Mouse (Mus musculus) hindbrain, embryonic 15.5 days (tissue): ENCODE measurements around the gene Csf2rb. TPM values are rescaled to one million over a fixed set of nuclear protein-coding genes. Genes with fewer than 3 reads are reported as not detected.

Experiments
- ATAC-seq: fragments of 200-750 bp; cut with Nextera tagmentation; 2 replicates; pipeline ENCODE4 v1.8.0; 2017; ENCODE audit warnings: low read depth, moderate number of reproducible peaks, moderate TSS enrichment; ENCODE audit not compliant: low FRiP score
- H3K27ac ChIP-seq: fragments of 300-500 bp; sonication (generic); replicated peaks from 2 replicates; pipeline ENCODE4 v1.5.1; 2015; ENCODE audit warnings: mild to moderate bottlenecking, inconsistent platforms
- H3K27me3 ChIP-seq: fragments of 300-500 bp; sonication (generic); 2 replicates; pipeline ENCODE4 v1.6.1; 2015; ENCODE audit warnings: control low read depth, inconsistent platforms
- H3K36me3 ChIP-seq: fragments of 300-500 bp; sonication (generic); 2 replicates; pipeline ENCODE4 v1.6.1; 2015; ENCODE audit warnings: control low read depth, inconsistent platforms
- H3K4me1 ChIP-seq: fragments of 300-500 bp; sonication (generic); replicated peaks from 2 replicates; pipeline ENCODE4 v1.6.1; 2015; ENCODE audit warnings: control low read depth, inconsistent platforms
- H3K4me2 ChIP-seq: fragments of 300-500 bp; sonication (generic); 2 replicates; pipeline ENCODE4 v1.6.1; 2015; ENCODE audit warnings: moderate library complexity, mild to moderate bottlenecking, inconsistent platforms
- H3K4me3 ChIP-seq: fragments of 300-500 bp; sonication (generic); 2 replicates; pipeline ENCODE4 v1.5.1; 2015; ENCODE audit warnings: mild to moderate bottlenecking, inconsistent platforms
- H3K9ac ChIP-seq: fragments of 300-500 bp; sonication (generic); 2 replicates; pipeline ENCODE4 v1.6.1; 2015; ENCODE audit warnings: inconsistent platforms
- H3K9me3 ChIP-seq: fragments of 300-500 bp; sonication (generic); 2 replicates; pipeline ENCODE4 v1.6.1; 2016; ENCODE audit warnings: control low read depth, inconsistent platforms
- WGBS: fragments of 180-500 bp; shearing (Covaris S2); methylation state at CpG from one replicate; pipeline ENCODE4 v1.1.7; 2015; 5-methylcytosine and 5-hydroxymethylcytosine counted together
- polyA plus RNA-seq: library from polyadenylated mRNA; unstranded; fragments of >200 nt; fragmentation: Nextera tagmentation; extraction: Ambion mirVana; gene quantifications from 2 replicates; pipeline ENCODE4 v1.2.1, GENCODE M21; 2015

Gene Csf2rb
- polyA plus RNA-seq, 1 experiment from 2014 or later: 0.60 TPM

DNA sequence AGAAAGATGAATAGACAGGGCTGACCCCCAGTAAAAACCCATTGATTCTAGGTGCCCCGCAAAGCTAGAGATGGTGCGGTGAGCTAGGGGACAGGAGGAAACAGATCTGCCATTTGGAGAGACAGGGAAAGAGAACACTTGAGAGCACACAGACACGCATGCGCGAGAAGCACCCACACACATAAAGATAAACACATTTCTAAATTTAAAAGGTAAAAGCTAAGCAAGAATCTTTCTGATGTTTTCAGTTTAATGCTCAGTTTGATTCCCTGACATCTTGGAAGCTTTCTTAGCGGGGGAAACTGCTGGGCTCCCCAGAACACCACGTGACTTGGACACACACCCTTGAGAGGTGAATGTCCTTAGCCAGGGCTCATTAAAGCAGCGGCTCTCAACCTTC, 41.3 kb downstream of the Csf2rb start:
- Histone ChIP-seq H3K27me3 (peaks cover 5% of the 10 kb centered on the region), H3K4me3 (no peak overlapping the region), H3K4me1 (no peaks in the 10 kb centered on the region), H3K4me2 (no peak overlapping the region), H3K36me3 (no peaks in the 10 kb centered on the region), H3K9ac (no peak overlapping the region), H3K9me3 (0 out of 2 replicates have a peak, but pooled peaks cover 5% of the 10 kb centered on the region), H3K27ac (no peak overlapping the region)
- 82% methylated on average over 8 of the region's 8 CpGs for WGBS
- no peak for ATAC-seq

DNA sequence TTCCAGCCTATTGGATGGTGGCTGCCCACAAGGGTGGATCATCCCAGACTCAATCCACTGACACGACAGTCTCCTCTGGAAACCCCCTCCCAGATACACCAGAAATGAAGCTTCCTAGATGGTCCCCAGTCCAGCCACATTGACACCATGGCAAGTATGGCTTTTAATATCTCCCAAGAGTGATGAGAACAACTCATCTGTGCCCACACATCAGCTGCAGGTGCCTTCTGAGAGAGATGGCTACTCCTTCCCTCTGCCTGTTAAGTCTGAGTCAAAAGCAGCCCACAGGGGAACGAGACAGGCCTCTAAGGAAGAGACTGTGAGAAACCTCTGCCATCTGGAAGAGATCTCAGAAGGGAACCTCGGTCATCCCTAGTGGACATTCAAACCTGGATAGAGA, 42.3 kb downstream of the Csf2rb start:
- no peak for ATAC-seq
- Histone ChIP-seq H3K4me3 (no peak overlapping the region), H3K27ac (no peak overlapping the region), H3K9me3 (0 out of 2 replicates have a peak, but pooled peaks cover under 1% of the 10 kb centered on the region), H3K9ac (no peak overlapping the region), H3K36me3 (no peaks in the 10 kb centered on the region), H3K4me1 (no peaks in the 10 kb centered on the region), H3K4me2 (no peak overlapping the region), H3K27me3 (peaks cover 5% of the 10 kb centered on the region)
- 74% methylated on average over 3 of the region's 3 CpGs for WGBS

DNA sequence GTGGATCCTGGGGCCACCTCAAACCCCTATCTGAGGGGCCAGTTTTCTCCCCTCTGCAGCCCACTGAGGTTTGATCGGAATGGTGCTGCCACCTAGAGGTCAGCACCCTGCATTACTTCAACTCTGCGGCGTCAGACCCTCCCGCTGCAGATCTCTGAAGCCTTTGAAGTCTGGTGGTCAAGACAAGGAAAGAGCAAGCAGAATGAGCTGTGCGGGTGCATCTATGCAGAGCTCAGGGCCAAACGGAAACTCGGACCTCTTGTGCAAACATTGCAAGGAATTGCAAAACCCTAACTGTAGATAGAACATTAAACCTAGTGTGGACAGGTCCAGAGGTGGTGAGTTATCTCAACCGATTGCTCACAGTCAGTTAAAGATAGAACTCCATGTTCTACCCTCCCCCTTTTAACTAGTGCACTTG, 43.4 kb downstream of the Csf2rb start:
- Histone ChIP-seq H3K27ac (no peak overlapping the region), H3K36me3 (no peaks in the 10 kb centered on the region), H3K9ac (no peak overlapping the region), H3K4me2 (no peak overlapping the region), H3K4me3 (no peak overlapping the region), H3K4me1 (no peaks in the 10 kb centered on the region), H3K27me3 (peaks cover 5% of the 10 kb centered on the region; the same call in 1 of the 2 replicates), H3K9me3 (no peaks in the 10 kb centered on the region)
- no peak for ATAC-seq
- WGBS: 14% methylated on average over 8 of the region's 8 CpGs

DNA sequence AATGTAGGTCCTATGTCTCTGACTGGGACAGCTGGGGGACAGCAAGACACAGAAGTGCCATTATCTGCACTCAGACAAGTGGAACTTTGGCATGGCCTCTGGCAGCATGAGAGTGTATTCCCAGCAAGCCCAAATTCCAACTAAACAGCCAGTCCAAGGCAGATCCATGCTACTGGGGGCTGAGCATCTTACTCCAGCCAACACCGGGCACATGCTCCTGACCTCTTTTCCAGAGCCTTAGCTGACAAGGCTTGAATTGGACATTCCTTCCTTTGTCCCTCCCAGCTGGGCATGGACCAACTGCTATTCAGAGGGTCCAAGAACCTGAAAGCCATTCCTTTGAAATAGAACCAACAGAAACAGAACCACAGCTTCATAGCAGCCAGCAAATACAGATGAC, 44.1 kb downstream of the Csf2rb start:
- ATAC-seq: peak; percentile 74; the same call in 1 of the 2 replicates
- WGBS: 48% methylated on average over 1 of the region's 1 CpGs

DNA sequence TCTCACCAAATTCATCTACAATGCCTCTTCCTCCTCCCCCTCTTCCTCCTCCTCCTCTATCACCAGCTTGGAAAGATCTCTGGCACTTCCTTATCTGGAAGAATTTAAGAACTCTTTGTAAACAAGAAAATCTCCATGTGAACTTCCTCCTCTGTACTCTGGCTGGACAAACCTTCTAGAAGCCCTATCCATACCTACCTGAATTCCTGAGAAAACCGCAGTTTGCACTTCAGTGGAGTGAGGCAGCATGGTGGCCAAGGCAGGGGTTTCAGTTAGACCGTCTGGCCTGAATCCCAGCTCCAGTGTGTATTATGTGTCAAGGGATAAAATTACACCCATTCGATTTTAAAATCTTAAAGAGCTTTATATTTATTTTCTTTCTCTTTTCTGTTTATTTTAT, 47.2 kb downstream of the Csf2rb start:
- H3K4me3 ChIP-seq: no peak overlapping the region
- H3K27me3 ChIP-seq: peaks cover 5% of the 10 kb centered on the region; the same call in 1 of the 2 replicates
- ATAC-seq: no peak
- H3K4me1 ChIP-seq: peaks cover 3% of the 10 kb centered on the region; the same call in 1 of the 2 replicates
- WGBS: 76% methylated on average over 3 of the region's 3 CpGs
- no peak overlapping the region for H3K4me2 ChIP-seq
- no peaks in the 10 kb centered on the region for H3K36me3 ChIP-seq
- H3K9ac ChIP-seq: no peak overlapping the region
- H3K27ac ChIP-seq: no peak overlapping the region
- H3K9me3 ChIP-seq: no peaks in the 10 kb centered on the region

More for the DNA sequence above, 44.1 kb downstream of the Csf2rb start:
- H3K27ac ChIP-seq: no peak overlapping the region
- no peaks in the 10 kb centered on the region for H3K9me3 ChIP-seq
- no peak overlapping the region for H3K4me2 ChIP-seq
- peaks cover 3% of the 10 kb centered on the region; the same call in 1 of the 2 replicates for H3K4me1 ChIP-seq
- no peak overlapping the region for H3K4me3 ChIP-seq
- H3K36me3 ChIP-seq: no peaks in the 10 kb centered on the region
- H3K9ac ChIP-seq: no peak overlapping the region
- H3K27me3 ChIP-seq: peaks cover 5% of the 10 kb centered on the region; the same call in 1 of the 2 replicates

DNA sequence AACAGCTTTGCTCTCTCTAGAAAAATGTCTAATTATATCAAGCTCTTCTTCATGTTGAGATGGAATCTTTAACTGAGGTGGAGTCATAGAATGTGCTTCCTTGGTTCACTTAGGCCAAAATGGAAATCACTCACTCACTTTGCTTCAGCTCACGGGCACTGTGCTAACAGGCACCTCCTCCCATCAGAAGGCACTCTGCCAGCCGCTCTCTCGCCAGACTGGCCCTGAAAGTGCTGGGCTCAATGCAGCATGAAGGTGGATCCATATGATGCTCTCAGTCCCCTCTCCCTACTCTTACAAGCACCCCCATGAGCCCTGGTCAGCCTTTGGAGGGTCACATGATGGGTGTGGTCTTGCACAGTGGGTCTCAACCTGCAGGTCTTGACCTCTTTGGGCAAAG, 48.7 kb downstream of the Csf2rb start:
- H3K4me1 ChIP-seq: peaks cover 3% of the 10 kb centered on the region; the same call in 1 of the 2 replicates
- no peak overlapping the region for H3K4me2 ChIP-seq
- 69% methylated on average over 3 of the region's 3 CpGs for WGBS
- no peak overlapping the region for H3K27ac ChIP-seq
- H3K36me3 ChIP-seq: no peaks in the 10 kb centered on the region
- no peak overlapping the region for H3K9ac ChIP-seq
- no peaks in the 10 kb centered on the region for H3K9me3 ChIP-seq
- ATAC-seq: no peak
- H3K27me3 ChIP-seq: no peaks in the 10 kb centered on the region
- H3K4me3 ChIP-seq: no peak overlapping the region

DNA sequence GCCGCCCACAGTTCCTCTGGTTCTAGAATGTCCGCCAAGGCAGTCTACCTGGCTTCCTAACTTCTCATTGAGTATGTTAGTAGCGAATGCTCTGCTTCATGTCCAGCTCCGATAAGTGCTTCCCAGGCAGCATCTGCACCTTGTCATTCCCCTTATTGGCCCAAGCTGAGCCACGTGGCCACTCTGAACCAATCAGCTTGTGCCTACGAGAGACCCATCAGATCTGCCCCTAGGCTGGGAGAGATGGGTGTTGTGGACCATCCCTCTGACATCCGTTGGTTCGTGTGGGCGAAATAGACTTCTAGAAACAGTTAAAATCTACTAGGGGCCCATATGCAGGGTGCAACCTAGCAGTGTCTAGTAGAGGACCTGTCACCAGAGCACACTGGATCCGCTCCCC, 52.3 kb downstream of the Csf2rb start:
- WGBS: 90% methylated on average over 10 of the region's 10 CpGs
- no peak overlapping the region for H3K4me3 ChIP-seq
- no peak overlapping the region for H3K4me2 ChIP-seq
- no peaks in the 10 kb centered on the region for H3K36me3 ChIP-seq
- H3K27ac ChIP-seq: no peak overlapping the region
- H3K4me1 ChIP-seq: peaks cover 3% of the 10 kb centered on the region; the same call in 1 of the 2 replicates
- no peak overlapping the region for H3K9ac ChIP-seq
- ATAC-seq: no peak
- no peaks in the 10 kb centered on the region for H3K9me3 ChIP-seq
- no peaks in the 10 kb centered on the region for H3K27me3 ChIP-seq

DNA sequence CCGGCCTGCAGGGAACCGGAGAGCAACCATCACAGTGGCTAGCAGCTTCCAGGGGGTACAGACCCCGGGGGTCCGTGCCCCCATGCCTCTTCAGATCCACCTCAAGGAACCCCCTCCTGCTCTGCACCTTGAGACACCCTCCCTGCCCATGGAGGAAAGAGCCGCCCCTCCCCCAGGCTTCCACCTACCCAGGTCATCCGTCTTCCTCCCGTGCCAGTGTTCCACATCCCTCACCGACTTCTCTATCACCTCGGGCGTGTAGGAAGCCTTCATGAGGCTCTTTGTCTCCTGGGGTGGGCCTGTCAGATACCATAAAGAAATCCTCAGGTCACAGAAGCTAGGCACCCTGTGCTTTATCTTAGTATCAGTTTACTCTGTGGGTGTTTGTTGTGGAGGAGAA, 53.0 kb downstream of the Csf2rb start:
- Histone ChIP-seq H3K9ac (no peak overlapping the region), H3K4me3 (no peak overlapping the region), H3K9me3 (no peaks in the 10 kb centered on the region), H3K27me3 (no peaks in the 10 kb centered on the region), H3K36me3 (no peaks in the 10 kb centered on the region), H3K27ac (no peak overlapping the region), H3K4me2 (no peak overlapping the region), H3K4me1 (peaks cover 3% of the 10 kb centered on the region; the same call in 1 of the 2 replicates)
- WGBS: 82% methylated on average over 10 of the region's 10 CpGs
- no peak for ATAC-seq

DNA sequence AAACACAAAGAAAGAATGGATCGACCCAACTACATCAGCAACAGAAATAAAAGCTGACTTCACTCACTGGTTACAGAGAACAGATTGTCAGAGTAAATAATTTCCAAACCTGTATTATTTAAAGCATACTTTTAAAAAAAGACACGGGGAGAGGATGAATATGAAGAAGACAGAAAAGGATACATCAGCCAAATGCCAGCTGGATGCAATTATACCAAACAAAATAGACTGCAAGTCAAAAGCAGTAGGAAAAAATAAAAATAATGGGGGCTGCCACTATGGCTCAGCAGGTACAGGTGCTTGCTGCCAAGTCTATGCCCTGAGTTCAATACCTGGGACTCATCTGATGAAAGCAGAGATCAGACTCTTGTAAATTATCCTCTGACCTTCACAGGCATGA, 54.7 kb downstream of the Csf2rb start:
- Histone ChIP-seq H3K9me3 (no peaks in the 10 kb centered on the region), H3K9ac (no peak overlapping the region), H3K4me2 (no peak overlapping the region), H3K27me3 (no peaks in the 10 kb centered on the region), H3K27ac (no peak overlapping the region), H3K4me3 (no peak overlapping the region), H3K4me1 (peaks cover 4% of the 10 kb centered on the region; the same call in 1 of the 2 replicates), H3K36me3 (no peaks in the 10 kb centered on the region)
- no peak for ATAC-seq
- 86% methylated on average over 2 of the region's 2 CpGs for WGBS

DNA sequence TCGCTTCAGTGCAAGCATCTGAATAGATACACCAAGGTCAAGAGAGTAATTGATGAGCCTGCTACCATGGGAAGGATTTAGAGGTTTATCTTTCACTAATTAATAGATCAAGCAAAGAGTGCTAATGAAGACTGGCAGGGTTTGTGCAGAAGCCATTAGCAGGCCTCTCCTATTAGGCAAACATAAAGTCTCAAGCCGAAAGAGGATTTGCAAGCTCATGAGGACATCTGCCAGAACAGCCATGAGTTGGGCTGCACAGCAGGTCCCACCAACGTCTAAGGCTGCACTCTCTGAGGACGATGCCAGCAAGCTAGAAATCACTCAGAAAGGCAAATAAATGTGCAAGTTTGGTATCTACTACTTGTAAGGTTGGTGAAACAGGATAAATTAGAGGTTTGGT, 55.2 kb downstream of the Csf2rb start:
- Histone ChIP-seq H3K36me3 (no peaks in the 10 kb centered on the region), H3K4me3 (no peak overlapping the region), H3K9me3 (no peaks in the 10 kb centered on the region), H3K27me3 (no peaks in the 10 kb centered on the region), H3K9ac (no peak overlapping the region), H3K27ac (no peak overlapping the region), H3K4me1 (peaks cover 4% of the 10 kb centered on the region; the same call in 1 of the 2 replicates), H3K4me2 (no peak overlapping the region)
- ATAC-seq: no peak
- WGBS: 57% methylated on average over 4 of the region's 4 CpGs

DNA sequence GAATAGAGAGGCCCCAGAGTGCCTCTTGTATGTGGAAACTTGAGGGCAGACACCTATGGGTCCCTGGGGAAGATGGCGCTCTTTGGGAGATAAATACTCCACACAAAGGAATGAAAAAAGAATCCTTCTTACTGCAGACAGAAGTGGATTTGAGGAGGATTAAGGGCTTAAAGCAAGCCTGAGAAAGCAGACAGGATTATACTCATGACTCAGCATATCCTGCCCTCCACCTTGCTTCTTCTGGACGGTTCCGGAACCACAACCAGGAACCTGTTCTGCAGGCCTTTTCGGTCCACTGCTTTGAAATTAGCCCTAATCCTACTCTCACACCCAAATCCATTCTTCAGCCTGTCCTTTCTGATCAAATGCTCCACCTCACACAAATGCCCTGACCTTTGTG, 56.6 kb downstream of the Csf2rb start:
- H3K27me3 ChIP-seq: no peaks in the 10 kb centered on the region
- H3K4me2 ChIP-seq: no peak overlapping the region
- no peak overlapping the region for H3K9ac ChIP-seq
- H3K4me3 ChIP-seq: no peak overlapping the region
- H3K9me3 ChIP-seq: no peaks in the 10 kb centered on the region
- ATAC-seq: no peak
- H3K4me1 ChIP-seq: peaks cover 4% of the 10 kb centered on the region; the same call in 1 of the 2 replicates
- 85% methylated on average over 4 of the region's 4 CpGs for WGBS
- no peaks in the 10 kb centered on the region for H3K36me3 ChIP-seq
- no peak overlapping the region for H3K27ac ChIP-seq

DNA sequence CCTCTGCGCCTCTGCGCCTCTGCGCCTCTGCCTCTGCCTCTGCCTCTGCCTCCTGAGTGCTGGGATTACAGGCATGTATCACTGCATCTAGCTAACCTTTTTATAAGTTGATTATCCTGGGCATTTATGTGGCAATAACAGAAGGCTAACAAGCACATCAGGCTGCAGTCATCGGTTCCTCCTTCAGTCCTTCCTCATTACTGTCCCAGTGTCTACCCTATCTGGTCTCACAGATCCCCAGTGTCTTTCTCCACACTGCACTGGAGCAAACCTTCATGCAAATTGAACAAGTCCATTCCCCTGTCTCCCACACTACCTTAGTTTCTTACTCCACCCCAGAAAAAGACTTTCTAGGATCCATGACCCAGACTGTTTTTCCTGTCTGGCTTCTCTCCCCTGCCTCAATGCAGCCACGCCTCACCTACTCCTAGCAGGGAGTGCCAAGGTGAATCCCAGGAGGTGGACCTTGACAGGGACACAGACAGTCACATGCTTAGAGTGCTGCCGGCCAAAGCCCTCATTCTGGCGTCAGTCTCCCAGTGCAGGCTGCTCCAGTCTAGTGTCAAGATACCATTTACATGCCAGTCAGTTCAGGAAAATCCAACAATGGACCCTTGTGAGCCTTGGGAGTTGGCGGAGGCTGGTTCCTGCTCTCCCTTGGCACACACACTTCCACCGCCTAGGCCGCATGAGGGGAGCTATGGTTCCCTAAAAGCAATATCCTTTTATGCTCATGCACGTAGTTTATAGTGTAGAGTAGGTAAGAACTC, 58.1 kb downstream of the Csf2rb start:
- WGBS: 72% methylated on average over 11 of the region's 11 CpGs
- no peak overlapping the region for H3K9ac ChIP-seq
- no peaks in the 10 kb centered on the region for H3K9me3 ChIP-seq
- no peak overlapping the region for H3K4me2 ChIP-seq
- H3K4me3 ChIP-seq: no peak overlapping the region
- H3K27me3 ChIP-seq: no peaks in the 10 kb centered on the region
- H3K36me3 ChIP-seq: no peaks in the 10 kb centered on the region
- peaks cover 4% of the 10 kb centered on the region; the same call in 1 of the 2 replicates for H3K4me1 ChIP-seq
- peak; percentile 87 for ATAC-seq
- H3K27ac ChIP-seq: peak overlapping the region; percentile 80
